Mouse (Mus musculus) ES-Bruce4 (cell line): ENCODE data around the gene Edar.

ENCODE experiments used
- CTCF ChIP-seq: IDR thresholded peaks from one replicate; pipeline ENCODE4 v1.8.1; 2011; ENCODE audit warnings: low read depth, low read length
- EP300 ChIP-seq: IDR thresholded peaks from 2 replicates; pipeline ENCODE4 v1.6.1; 2011; ENCODE audit warnings: low read depth, low read length; ENCODE audit not compliant: insufficient read depth

- TF ChIP-seq EP300 (no peak), CTCF (no peak)
These were observed 79.6 kb downstream of the Edar start for GRCm38 (mm10) chr10:58595821-58596220.
